Mouse (Mus musculus) liver, adult 2 months (tissue): ENCODE data around the gene Ehhadh.

ENCODE experiments used
- CTCF ChIP-seq: fragments of 200-500 bp; IDR thresholded peaks from 2 replicates; pipeline ENCODE4 v1.5.1; 2011; ENCODE audit warnings: low read depth, low read length, control low read depth
- POLR2A ChIP-seq: fragments of 200-500 bp; IDR thresholded peaks from 2 replicates; pipeline ENCODE4 v1.6.1; 2011; ENCODE audit warnings: low read length, control low read depth; ENCODE audit not compliant: insufficient read depth; ENCODE audit errors: extremely low read depth

DNA sequence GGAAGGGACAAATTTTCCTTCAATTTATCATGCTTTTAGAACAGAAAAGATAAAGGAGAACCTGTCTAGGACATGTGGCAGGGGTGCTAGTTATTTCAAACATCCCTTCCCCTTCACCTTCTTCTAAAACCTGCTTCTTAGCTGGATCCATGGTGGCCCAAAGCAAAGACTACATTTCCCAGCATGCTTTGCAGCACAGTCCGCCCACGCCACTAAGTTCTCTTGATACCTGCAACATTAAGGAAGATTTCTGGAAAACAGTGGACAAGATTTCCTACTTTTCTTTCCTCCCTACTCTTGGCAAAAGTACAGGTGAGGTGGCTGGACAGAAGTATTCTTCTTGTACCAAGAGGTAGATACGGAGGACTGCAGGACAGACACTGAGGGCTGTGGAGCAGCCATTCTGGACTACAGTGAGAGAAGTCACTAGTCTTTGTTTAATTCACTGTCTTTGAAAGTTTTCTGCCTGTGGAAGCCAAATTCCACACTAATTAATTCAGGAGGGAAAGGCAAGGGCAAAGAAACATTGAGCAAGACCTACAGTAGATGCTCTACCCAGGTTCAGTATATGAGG is 9.2 kb downstream of the Ehhadh start:
- TF ChIP-seq CTCF (no peak), POLR2A (no peak)
